Mouse (Mus musculus): ENCODE measurements around the gene Mip.
"Not testable (repeated sequence)": the region's sequence is repeated elsewhere in the genome, so short reads cannot be mapped to it uniquely, and the experiment has no call there.

Mip gene

DNA sequence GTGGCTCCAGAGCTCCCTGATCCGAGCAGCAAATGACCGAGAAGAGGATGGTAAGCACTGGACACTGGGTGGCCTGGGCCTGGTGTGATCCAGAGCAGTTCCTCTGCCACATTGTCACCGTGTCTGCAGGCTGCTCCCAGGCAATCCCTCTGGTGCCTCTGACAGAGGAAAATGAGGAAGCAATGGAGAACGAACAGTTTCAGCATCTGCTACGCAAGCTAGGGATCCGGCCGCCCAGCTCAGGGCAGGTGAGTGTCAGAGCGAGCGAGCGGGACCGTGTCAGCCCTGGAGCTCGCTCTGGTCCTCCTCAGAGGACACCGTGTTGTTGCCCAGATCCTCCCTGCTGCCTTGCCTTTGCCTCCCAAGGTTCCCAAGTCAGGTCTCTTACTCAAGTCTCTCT, 24.9 kb downstream of the Mip start:
- DNase-seq = no peak

DNA sequence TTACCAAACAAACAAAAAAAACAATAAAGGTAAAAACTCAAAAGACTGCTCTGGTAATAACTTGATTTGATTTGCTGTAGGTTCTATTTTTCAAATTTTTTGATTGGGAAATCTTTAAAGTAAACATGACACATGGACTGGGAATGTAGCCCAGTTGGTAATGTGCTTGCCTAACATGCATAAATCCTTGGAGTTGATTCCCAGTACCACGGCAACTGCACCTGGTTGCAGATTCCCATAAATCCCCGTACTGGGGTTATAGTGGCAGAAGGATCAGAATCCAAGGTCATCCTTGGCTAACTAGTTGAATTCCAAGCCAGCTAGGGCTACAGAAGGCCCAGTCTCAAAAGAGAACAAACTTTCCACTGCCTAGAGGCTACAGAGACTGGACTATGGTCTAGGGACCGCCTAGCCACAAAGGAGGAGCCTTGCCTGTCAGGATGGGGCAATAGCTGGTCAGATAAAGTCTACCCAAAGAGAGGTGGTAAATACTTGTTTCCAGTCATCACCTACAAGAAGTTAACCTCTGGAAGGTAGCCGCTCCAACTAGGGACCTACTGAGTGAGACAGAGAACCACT, 28.1 kb downstream of the Mip start, which contains the start of gene Apon:
Apon (plus strand) TSS at position 420 of the 579 bp plus-strand sequence.
- DNase-seq = no peak

DNA sequence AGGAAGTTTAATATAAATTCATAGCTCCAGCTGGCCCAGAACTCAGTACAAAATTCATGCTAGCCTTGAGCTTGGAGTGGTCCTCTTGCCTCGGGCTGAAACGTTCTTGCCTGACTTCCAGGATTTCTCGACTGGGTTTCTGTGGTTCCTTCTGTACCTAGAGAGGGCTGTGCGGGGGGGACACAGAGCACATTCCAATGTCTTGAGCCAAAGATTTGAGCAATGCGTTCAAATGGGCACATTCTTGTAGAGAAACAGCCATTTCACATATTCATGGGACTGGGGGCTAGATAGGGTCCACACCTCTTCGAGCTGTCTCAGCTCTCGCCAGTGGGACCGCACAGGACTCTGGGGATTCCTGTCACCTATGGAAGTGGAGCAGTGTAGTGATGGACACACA, 30.3 kb downstream of the Mip start:
- no peak for DNase-seq

DNA sequence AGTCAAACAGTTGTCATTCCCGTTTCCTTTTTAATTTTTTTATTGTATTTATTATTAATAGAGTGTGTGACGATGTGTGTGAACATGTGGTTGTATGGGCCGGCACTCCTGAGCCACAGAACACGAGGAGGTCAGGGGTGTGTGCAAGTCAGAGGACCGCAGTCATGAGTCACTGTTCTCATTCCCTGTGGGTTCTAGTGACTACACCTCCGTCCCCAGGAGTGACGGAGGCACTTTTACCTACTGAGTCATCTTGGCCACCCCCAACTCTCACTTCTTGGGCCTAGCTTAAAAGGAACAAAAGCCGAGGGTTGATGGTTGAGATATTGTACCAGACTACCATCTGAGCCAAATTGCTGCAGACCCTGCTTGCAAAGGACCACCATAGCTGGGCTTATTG, 30.7 kb downstream of the Mip start:
- no peak for DNase-seq

DNA sequence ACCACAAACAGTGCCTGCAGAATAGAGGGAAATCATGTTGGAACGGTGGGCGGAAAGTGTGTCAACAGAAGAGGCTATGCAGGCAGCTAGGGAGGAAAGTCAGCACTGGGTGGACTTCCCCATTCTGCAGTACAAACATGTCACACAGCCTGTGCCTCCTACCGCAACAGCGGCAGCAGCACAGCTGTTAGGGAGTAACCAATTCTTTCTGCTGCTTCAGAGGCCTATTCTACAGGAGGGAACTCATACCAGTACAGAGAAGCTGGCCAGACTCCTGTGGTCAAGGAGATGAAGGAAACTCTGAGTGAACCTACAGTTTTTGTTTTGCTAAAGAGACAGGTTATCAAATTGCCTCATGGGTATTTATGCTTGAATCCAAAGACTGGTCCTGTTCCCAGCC, 33.3 kb downstream of the Mip start:
- DNase-seq = no peak

DNA sequence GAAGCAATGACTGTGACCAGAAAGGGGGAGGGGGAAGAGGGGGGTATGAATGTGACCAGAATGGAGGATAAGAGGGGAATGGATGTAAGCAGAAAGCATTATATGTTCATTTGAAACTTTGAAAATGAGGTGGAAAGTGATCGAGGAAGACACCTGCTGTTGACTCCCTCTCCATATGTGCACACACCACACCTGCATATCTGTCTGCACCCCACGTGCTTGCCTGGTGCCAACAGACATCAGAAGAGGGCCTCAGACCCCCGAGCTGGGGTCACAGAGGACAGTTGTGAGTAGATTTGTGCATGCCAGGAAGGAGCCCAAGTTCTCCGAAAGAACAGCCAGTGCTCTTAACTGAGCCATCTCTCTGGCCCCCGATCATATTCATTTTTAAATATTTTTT, 34.3 kb downstream of the Mip start:
- DNase-seq = no peak

DNA sequence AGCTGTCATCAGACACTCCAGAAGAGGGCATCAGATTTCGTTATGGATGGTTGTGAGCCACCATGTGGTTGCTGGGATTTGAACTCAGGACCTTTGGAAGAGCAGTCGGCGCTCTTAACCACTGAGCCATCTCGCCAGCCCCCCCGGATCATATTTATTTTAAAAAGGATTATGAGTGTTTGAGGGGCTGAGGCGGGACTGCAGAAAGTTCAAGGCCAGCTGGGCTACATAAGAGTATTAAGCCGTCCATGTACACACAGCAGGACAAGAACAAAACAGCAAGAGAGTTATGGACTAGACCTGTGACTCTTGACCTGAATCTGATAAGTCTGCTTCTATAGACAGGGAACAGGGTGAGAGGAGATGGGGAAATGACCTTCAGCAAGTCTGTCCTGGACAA, 34.7 kb downstream of the Mip start:
- DNase-seq = not testable (repeated sequence)

DNA sequence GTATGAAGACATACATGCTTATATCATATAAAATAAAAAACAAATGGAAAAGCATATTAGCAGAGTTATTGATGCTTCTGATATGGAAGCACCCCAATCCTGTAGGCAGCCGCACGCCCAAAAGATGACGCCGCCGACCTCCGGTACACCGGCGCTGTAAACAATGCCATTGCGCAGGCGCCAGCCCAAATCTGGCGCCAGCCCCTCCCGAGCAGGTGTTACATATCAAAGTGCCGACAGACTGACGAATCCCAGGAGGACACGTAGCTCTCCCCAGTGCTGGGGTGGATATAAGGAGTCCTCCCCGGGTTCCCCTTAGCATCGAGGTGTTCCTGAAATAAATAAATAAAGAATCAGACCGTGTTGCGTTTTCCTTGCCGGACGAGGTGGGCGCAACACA, 36.7 kb downstream of the Mip start:
- DNase-seq = no peak

DNA sequence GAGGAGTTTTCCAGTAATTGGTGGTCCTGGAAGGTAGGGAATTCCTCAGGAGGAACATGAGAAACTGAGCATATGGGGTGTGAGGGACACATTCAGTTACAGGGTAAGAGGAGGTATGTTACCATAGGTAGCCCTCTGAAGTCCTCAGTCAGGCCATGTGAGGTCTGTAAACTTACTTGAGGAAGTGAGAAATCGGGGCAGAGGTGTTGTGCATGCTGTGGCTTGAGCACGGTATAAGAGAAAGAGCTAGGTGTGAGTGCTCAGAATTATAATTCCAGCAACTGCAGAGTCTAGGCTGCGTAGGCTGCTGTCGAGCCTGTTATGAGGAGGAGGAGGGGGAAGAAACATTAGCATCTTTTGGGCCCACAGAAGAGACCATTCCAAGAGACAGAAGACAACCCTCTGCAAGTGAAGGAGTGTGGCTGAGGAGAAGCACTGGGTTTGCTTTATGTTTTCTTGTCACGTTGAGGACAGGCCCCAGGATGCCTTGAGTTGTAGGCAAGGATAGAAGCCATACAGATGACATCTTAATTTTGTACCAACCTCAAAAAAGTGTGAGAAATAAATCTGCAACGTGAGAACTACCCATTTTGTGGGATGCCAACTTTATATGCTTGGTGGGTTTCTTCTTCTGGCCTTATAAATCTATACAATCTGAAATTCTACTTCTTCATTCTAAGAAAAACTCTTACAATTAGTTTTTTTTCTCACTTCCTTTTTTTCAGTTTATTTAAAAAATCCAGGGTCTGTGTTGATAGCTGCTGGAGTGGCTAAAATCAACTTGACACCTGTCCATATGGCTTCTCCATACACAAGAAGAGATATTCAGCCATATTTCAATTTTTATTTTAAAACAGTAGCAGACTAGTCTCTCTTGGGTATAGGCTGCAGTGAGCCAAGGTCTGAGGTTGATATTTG, 38.0 kb downstream of the Mip start:
- DNase-seq = no peak

DNA sequence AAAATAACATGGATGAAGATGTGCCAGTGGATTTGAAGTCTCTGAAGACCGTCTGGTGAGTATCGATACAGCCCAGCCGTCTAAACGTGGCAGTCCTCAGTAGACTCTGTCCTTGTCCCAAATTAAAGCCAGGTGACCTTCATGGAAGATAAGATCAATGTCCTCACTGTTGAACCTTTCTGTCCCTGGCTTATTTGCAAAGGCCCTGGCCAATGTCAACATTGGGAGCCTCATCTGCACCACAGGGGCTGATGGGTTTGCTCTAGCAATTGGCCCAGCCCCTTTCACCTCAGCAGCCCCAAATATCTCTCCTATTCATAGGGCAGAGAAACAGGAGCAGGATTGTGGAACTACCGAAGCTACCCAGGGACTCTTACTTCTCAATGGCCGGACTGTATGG, 42.7 kb downstream of the Mip start, which contains the start of gene Apof:
Apof (plus strand) TSS at position 301 of the 400 bp plus-strand sequence.
- DNase-seq = no peak

DNA sequence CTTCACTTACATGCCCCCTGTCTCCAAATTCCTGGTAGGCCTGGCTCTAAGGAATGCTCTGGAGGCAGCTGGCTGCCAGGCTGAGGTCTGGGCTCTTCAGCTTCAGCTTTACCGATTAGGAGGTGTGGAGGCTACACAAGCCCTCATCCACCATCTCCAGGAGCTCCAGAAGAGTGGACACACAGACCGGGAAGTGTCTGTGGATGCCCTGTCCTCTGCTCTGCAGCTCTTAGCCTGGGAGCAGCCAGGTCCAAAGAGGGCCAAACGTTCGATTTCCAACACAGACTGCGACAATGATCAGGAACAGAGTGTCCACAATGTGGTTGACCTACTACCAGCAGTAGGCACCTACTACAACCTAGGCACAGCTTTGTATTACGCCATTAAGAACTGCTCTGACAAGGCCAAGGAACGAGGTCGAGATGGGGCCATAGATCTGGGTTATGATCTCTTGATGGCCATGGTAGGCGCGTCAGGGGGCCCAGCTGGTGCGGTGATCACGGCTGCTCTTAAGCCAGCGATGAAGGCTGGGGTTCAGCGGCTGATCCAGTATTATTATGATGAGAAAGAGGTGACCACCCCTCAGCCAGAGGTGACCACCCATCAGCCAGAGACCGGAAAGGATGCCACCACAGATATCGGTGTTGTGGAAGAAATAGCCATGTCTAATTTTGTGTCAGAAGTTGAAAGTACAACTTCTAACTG, 43.7 kb downstream of the Mip start:
- DNase-seq = no peak

DNA sequence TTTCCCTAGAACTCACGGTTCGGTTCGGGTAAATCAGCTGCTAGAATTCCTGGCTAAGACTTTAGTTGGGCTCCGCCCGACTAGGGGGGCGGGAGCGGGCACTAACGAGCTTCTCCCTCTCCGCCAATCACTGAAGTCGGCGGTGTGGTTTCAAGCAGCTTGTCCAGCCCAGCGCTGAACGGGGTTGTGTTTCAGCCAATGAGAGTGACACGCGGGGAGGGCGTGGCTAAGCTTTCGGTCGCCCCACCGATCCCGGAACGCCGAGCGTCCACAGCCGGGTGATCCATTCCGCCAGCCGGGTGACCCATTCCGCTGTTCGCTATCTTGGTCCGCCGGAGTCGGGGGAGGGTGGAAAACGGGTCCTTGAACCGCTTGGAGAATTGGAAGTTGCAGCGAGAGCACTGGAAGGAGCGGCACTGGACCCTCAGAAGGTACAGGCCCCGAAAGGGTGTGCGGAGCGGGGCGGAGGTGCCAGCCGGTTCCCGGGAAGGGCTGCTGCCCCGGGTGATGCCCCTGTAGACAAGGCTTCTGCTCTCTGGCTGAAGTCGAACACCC, 44.7 kb downstream of the Mip start, which contains the start of gene Stat2:
Stat2 (plus strand) TSS at position 273 of the 555 bp plus-strand sequence.
- DNase-seq = peak; percentile 99 to 100

DNA sequence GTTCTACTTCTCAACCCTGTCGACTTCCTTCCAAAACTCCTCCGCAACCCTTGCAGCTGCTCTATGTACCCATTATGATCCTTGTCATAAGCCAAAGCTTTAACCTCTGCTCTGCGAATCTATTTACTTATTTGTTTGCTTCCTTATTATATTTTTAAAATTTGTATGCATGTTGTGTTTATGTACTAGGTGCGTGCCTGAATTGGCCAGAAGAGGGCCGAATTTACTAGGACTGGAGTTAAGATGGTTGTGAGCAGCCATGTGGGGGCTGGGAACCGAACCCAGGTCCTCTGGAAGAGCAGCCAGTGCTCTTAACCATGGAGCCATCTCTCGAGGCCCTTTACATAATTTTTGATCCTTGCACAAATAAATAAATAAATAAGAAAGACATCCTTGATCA, 45.2 kb downstream of the Mip start:
- DNase-seq = no peak

DNA sequence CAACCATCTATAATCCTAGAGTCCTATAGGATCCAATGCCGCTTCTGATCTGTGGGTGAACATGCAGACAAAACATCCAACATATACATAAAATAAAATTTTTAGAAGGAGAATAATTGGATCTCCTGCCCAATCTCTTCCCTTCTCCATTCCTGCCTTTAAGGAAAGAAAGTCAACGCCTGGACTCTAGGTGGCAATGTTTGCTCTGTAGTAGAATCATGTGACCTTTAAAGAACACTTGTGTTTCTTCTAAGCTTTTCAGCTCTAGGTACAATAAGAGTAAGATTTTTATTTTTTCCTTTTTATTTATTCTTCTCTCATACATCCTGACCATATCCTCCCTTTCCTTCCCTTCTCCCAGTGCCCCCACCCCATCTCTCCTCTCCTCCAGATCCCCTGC, 46.2 kb downstream of the Mip start:
- DNase-seq = peak in 1 of 2 experiments; percentile 38

DNA sequence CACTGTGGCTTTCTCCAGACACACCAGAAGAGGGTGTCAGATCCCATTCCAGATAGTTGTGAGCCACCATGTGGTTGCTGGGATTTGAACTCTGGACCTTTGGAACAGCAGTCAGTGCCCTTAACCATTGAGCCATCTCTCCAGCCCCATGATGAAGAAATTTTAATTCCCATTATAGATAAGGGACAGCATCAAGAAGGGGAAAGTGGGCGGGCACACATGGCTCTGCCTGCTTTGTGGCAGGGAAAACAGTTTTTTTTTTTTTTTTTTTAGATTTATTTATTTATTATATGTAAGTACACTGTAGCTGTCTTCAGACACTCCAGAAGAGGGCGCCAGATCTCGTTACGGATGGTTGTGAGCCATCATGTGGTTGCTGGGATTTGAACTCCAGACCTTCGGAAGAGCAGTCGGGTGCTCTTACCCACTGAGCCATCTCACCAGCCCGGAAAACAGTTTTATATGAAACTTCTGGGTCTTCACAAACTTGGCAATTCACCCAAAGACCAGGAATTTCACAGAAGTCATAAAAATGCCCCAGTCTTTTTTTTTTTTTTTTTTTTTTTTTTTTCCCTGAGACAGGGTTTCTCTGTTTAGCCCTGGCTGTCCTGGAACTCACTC, 47.3 kb downstream of the Mip start:
- DNase-seq = not testable (repeated sequence)

DNA sequence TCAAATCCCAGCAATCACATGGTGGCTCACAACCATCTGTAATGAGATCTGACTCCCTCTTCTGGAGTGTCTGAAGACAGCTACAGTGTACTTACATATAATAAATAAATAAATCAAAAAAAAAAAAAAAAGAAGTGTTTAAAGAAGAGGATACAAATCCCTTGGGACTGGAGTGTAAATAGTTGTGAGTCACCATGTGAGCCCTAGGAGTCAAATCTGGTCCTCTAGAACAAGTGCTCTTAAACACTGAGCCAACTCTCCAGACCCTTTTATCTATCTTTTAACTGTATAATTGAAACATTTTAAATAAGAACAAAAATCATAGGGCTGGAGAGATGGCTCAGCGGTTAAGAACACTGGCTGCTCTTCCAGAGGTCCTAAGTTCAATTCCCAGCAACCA, 49.7 kb downstream of the Mip start:
- DNase-seq = not testable (repeated sequence)

DNA sequence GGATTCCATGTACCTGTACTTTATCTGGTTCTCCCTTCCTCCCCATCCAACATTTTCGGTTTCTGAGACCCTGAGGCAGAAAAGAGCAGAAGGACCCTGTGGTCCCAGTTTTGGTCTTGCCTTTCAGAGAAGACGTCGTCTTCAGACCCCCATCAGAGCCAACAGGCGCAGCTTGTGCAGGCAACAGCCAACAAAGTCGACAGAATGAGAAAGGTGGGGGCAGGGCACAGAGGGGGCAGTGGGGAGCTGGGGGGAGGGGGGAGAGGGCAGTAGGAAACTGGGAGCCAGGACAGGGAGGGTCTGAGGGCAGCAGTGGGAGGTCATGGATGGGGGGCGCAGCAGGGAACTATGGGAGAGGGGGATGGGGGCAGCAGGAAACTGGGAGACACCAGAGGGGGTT, 52.5 kb downstream of the Mip start:
- no peak for DNase-seq

DNA sequence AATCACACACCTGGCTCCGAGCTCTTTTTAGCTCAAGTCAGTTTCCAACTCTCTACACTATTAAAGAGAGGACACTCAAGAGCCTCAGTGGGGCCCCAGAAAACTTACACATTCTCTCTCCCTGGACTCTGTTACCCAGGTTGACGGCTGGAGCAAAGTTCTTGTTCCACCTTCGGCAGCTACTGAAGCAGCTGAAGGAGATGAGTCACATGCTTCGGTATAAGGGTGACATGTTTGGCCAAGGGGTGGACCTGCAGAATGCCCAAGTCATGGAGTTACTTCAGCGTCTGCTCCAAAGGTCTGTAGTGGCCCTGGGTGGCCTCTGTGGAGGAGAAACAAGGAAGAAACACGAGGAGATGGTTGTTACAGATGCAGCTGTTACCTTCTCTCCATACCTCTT, 55.3 kb downstream of the Mip start:
- DNase-seq = peak; percentile 15 to 78
